Mouse (Mus musculus) kidney, postnatal 14 days (tissue): Measurements from ENCODE around the gene Zfx.

Experiments used
- DNase-seq: peaks from one replicate; pipeline ENCODE4 v3.0.0; 2022; ENCODE audit warnings: mixed read lengths

Gene Zfx

GRCm38 (mm10) chrX:94058748-94059147 is 64.8 kb downstream of the Zfx start:
- DNase-seq, result peak; percentile 2

DNA sequence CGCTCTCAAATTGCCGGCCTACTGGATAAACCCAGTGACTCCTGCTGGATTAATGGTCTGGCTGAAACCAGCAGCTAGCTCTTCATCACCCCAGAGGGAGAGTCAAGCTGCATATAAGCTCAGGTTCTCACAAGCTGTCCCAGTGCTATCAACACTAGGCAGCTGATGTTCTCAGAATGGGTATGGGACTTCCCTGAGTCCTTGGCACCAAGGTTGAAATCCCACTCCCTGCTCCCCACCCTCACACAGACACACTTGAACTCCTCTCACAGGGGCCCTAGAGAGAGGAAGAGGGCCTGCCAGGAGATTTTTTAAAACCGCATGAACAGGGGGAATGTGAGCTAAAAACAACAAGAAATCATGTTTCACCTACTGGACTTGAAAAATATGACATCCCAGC is 74.5 kb downstream of the Zfx start:
- no peak for DNase-seq

DNA sequence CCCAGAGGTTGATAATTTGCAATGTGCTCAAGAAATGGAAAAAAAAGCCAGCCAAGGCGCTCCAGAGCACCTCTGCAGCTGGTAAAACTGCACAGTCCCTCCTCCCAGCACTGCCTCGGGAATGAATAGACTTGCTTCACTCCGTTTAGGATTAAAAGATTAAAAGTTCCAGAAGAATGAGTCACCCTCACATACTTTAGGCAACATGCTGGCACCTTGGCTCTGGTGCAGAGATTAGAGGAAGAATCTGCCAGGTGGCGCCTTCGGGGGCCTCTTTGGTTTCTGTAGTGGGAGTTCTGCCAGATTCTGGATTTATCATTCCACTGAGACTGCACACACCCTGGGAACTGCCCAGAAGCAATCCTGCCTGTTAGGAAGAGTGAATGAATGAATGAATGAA is 75.5 kb downstream of the Zfx start:
- DNase-seq, result peak; percentile 25

DNA sequence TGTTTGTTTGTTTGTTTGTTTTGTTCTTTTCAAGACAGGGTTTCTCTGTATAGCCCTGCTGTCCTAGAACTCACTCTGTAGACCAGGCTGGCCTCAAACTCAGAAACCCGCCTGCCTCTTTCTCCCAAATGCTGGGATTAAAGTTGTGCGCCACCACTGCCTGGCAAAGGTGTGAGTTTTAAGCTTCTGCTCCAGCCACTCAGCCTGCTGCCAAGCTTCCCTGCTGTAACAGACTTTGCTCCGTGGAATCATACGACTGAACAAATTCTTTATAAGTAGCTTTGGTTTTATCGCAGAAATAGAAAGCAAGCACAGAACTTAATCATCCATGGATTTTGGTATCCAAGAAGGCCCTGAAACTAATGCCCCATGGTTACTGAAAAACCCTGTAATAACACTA is 76.1 kb downstream of the Zfx start:
- DNase-seq, result no peak

DNA sequence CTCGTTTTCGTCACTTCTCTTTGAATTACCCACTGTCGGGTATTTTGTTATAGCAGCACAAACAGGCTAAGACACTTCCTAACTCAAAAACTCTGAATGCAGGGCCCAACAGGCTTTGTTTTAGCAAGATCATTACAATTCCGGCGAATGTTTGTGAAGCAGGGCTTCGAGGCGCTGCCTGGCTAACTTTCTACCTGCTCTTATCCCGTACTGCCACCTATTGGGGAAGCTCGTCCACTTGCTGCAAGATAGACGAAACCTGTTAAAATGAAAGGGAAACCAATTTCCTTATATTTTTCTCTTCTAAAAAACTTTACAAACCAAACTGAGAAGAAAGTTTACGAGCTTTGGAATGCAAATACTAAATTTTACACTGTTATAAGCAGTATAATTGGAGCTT is 90.6 kb downstream of the Zfx start:
- peak; percentile 46 for DNase-seq

DNA sequence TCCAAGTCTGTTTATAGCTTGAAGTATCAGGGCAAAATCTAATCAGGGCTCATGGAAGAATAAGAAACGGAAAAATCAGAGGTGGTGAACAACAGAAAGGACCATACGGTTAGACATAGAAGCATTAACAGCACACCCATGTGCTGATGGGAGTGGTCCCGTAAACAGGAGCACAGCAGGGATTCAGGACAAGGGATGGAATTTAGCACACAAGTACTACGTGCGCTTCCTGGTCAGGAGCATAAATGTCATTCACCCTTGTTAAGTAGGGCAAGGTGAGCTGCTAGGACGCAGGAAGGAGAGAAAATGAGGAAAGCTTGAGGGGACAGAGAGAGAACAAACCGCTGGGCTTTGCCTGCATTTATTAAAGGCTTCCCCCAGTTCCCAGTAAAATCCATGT is 93.4 kb downstream of the Zfx start:
- no peak for DNase-seq
